Mouse (Mus musculus): Measurements from ENCODE around the gene Cryba4. TPM values are rescaled to one million over a fixed set of nuclear protein-coding genes. Genes with fewer than 3 reads are reported as not detected.

Cryba4 gene
- polyA plus RNA-seq, 1 experiment from 2014 or later = 1.5 TPM

GRCm38 (mm10) chr5:112297257-112297656 is 44.9 kb upstream of the Cryba4 start:
- Histone ChIP-seq H3K9me3 (ENCODE audit: low read length) (no peaks in the 10 kb centered on the region), H3K4me3 (ENCODE audit: low read depth, low read length) (no peak overlapping the region), H3K36me3 (ENCODE audit: insufficient read depth, low read length) (no peaks in the 10 kb centered on the region), H3K9ac (replicated peaks; ENCODE audit: low read depth) (no peak overlapping the region), H3K4me2 (replicated peaks; ENCODE audit: low read depth, low read length) (no peak overlapping the region), H3K27me3 (replicated peaks; ENCODE audit: insufficient read depth, low read length) (no peaks in the 10 kb centered on the region), H3K27ac (ENCODE audit: low read length) (peak overlapping the region; percentile 38; the same call in 1 of the 2 replicates), H3K4me1 (ENCODE audit: insufficient read depth, low read depth, low read length) (peaks cover 17% of the 10 kb centered on the region)
- peak; percentile 67 for ATAC-seq
- 43% methylated on average over 2 of the region's 2 CpGs for WGBS
- no peak for DNase-seq (ENCODE audit: low spot score)
- no peak for TF ChIP-seq CTCF (IDR thresholded peaks at IDR 0.05)
- TF ChIP-seq EP300 (IDR thresholded peaks at IDR 0.05) = peak; percentile 29; the same call in 1 of the 2 replicates

- peaks cover 17% of the 10 kb centered on the region for H3K4me1 ChIP-seq (ENCODE audit: insufficient read depth, low read depth, low read length)
- no peak overlapping the region for H3K4me2 ChIP-seq (replicated peaks; ENCODE audit: low read depth, low read length)
- ATAC-seq (no peak), DNase-seq (ENCODE audit: low spot score) (no peak)
- no peak for TF ChIP-seq CTCF (IDR thresholded peaks at IDR 0.05)
- TF ChIP-seq EP300 (IDR thresholded peaks at IDR 0.05) = no peak
- no peaks in the 10 kb centered on the region for H3K27me3 ChIP-seq (replicated peaks; ENCODE audit: insufficient read depth, low read length)
- no peak overlapping the region for H3K9ac ChIP-seq (replicated peaks; ENCODE audit: low read depth)
- H3K9me3 ChIP-seq (ENCODE audit: low read length) = no peaks in the 10 kb centered on the region
- no peak overlapping the region for H3K4me3 ChIP-seq (ENCODE audit: low read depth, low read length)
- peak overlapping the region; percentile 38; the same call in 1 of the 2 replicates for H3K27ac ChIP-seq (ENCODE audit: low read length)
- no peaks in the 10 kb centered on the region for H3K36me3 ChIP-seq (ENCODE audit: insufficient read depth, low read length)
- 49% methylated on average over 6 of the region's 6 CpGs for WGBS
These were observed 44.3 kb upstream of the Cryba4 start for GRCm38 (mm10) chr5:112296404-112297181.

GRCm38 (mm10) chr5:112295564-112295963 is 43.2 kb upstream of the Cryba4 start:
- H3K9me3 ChIP-seq (ENCODE audit: low read length) = no peaks in the 10 kb centered on the region
- no peak overlapping the region for H3K4me2 ChIP-seq (replicated peaks; ENCODE audit: low read depth, low read length)
- no peak overlapping the region for H3K27ac ChIP-seq (ENCODE audit: low read length)
- H3K36me3 ChIP-seq (ENCODE audit: insufficient read depth, low read length) = no peaks in the 10 kb centered on the region
- H3K9ac ChIP-seq (replicated peaks; ENCODE audit: low read depth) = no peak overlapping the region
- 66% methylated on average over 8 of the region's 8 CpGs for WGBS
- ATAC-seq (no peak), DNase-seq (ENCODE audit: low spot score) (no peak)
- no peaks in the 10 kb centered on the region for H3K27me3 ChIP-seq (replicated peaks; ENCODE audit: insufficient read depth, low read length)
- TF ChIP-seq CTCF (IDR thresholded peaks at IDR 0.05) (no peak), EP300 (IDR thresholded peaks at IDR 0.05) (no peak)
- no peak overlapping the region for H3K4me3 ChIP-seq (ENCODE audit: low read depth, low read length)
- peaks cover 17% of the 10 kb centered on the region for H3K4me1 ChIP-seq (ENCODE audit: insufficient read depth, low read depth, low read length)

- no peaks in the 10 kb centered on the region for H3K9me3 ChIP-seq (ENCODE audit: low read length)
- H3K4me2 ChIP-seq (replicated peaks; ENCODE audit: low read depth, low read length) = no peak overlapping the region
- ATAC-seq = no peak
- no peak overlapping the region for H3K9ac ChIP-seq (replicated peaks; ENCODE audit: low read depth)
- no peaks in the 10 kb centered on the region for H3K27me3 ChIP-seq (replicated peaks; ENCODE audit: insufficient read depth, low read length)
- TF ChIP-seq EP300 (IDR thresholded peaks at IDR 0.05) (no peak), CTCF (IDR thresholded peaks at IDR 0.05) (no peak)
- WGBS = 62% methylated on average over 8 of the region's 8 CpGs
- H3K4me1 ChIP-seq (ENCODE audit: insufficient read depth, low read depth, low read length) = peaks cover 17% of the 10 kb centered on the region
- H3K36me3 ChIP-seq (ENCODE audit: insufficient read depth, low read length) = no peaks in the 10 kb centered on the region
- no peak for DNase-seq (ENCODE audit: low spot score)
- H3K27ac ChIP-seq (ENCODE audit: low read length) = no peak overlapping the region; the same call in 1 of the 2 replicates
- no peak overlapping the region for H3K4me3 ChIP-seq (ENCODE audit: low read depth, low read length)
These were observed 42.8 kb upstream of the Cryba4 start for GRCm38 (mm10) chr5:112295162-112295561.

- ATAC-seq (no peak), DNase-seq (ENCODE audit: low spot score) (no peak)
- H3K36me3 ChIP-seq (ENCODE audit: insufficient read depth, low read length) = no peaks in the 10 kb centered on the region
- no peaks in the 10 kb centered on the region for H3K9me3 ChIP-seq (ENCODE audit: low read length)
- no peak overlapping the region for H3K4me2 ChIP-seq (replicated peaks; ENCODE audit: low read depth, low read length)
- TF ChIP-seq EP300 (IDR thresholded peaks at IDR 0.05) = no peak
- TF ChIP-seq CTCF (IDR thresholded peaks at IDR 0.05) = no peak
- 77% methylated on average over 4 of the region's 4 CpGs for WGBS
- no peak overlapping the region for H3K4me3 ChIP-seq (ENCODE audit: low read depth, low read length)
- no peak overlapping the region; the same call in 1 of the 2 replicates for H3K27ac ChIP-seq (ENCODE audit: low read length)
- H3K9ac ChIP-seq (replicated peaks; ENCODE audit: low read depth) = no peak overlapping the region
- no peaks in the 10 kb centered on the region for H3K27me3 ChIP-seq (replicated peaks; ENCODE audit: insufficient read depth, low read length)
- H3K4me1 ChIP-seq (ENCODE audit: insufficient read depth, low read depth, low read length) = peaks cover 17% of the 10 kb centered on the region
These were observed 42.4 kb upstream of the Cryba4 start for GRCm38 (mm10) chr5:112294696-112295095.

- Histone ChIP-seq H3K27me3 (replicated peaks; ENCODE audit: insufficient read depth, low read length) (no peaks in the 10 kb centered on the region), H3K36me3 (ENCODE audit: insufficient read depth, low read length) (no peaks in the 10 kb centered on the region), H3K4me1 (ENCODE audit: insufficient read depth, low read depth, low read length) (peaks cover 15% of the 10 kb centered on the region), H3K9me3 (ENCODE audit: low read length) (no peaks in the 10 kb centered on the region), H3K9ac (replicated peaks; ENCODE audit: low read depth) (no peak overlapping the region), H3K27ac (ENCODE audit: low read length) (no peak overlapping the region), H3K4me2 (replicated peaks; ENCODE audit: low read depth, low read length) (no peak overlapping the region), H3K4me3 (ENCODE audit: low read depth, low read length) (no peak overlapping the region)
- TF ChIP-seq EP300 (IDR thresholded peaks at IDR 0.05) = no peak
- no peak for TF ChIP-seq CTCF (IDR thresholded peaks at IDR 0.05)
- DNase-seq (ENCODE audit: low spot score) = no peak
- ATAC-seq = no peak
- 54% methylated on average over 2 of the region's 2 CpGs for WGBS
These were observed 41.5 kb upstream of the Cryba4 start for GRCm38 (mm10) chr5:112293800-112294199.

Measured in lung, postnatal 0 days (tissue).